Mouse (Mus musculus): ENCODE measurements around the gene Srp54a. TPM values are rescaled to one million over a fixed set of nuclear protein-coding genes. Genes with fewer than 3 reads are reported as not detected.

The Srp54a gene
- 118 TPM for polyA plus RNA-seq (2014; fragmentation: Illumina TruSeq; extraction: RNeasy Lipid Tissue Mini Kit (QIAGEN cat#74804); ENCODE audit: low read depth, low replicate concordance)

GRCm38 (mm10) chr12:55079726-55080600 lies at the start of gene Srp54a, which contains the start of gene 2700097O09Rik:
Gene Srp54a (plus strand): TSS chr12:55080262.
Gene 2700097O09Rik (minus strand): TSS chr12:55080110.

GRCm38 (mm10) chr12:55124242-55124641 lies 44.2 kb downstream of the Srp54a start, which contains the start of gene Fam177a:
Gene Fam177a (plus strand): TSS chr12:55124469.

GRCm38 (mm10) chr12:55154559-55155448 lies 74.7 kb downstream of the Srp54a start, which contains the start of gene Srp54b:
Gene Srp54b (plus strand): TSS chr12:55155104.

Other genes with a start within 250 kb of the Srp54a start
- gene Cfl2, start 217.4 kb upstream of the Srp54a start, polyA plus RNA-seq (2014; fragmentation: Illumina TruSeq; extraction: RNeasy Lipid Tissue Mini Kit (QIAGEN cat#74804); ENCODE audit: low read depth, low replicate concordance) = 455 TPM
- not detected for gene Gm20403, start 93.7 kb upstream of the Srp54a start, polyA plus RNA-seq (2014; fragmentation: Illumina TruSeq; extraction: RNeasy Lipid Tissue Mini Kit (QIAGEN cat#74804); ENCODE audit: low read depth, low replicate concordance)
- gene Baz1a, start 65.9 kb upstream of the Srp54a start, polyA plus RNA-seq (2014; fragmentation: Illumina TruSeq; extraction: RNeasy Lipid Tissue Mini Kit (QIAGEN cat#74804); ENCODE audit: low read depth, low replicate concordance) = 2.6 TPM
- gene 2700097O09Rik, start 152 bp upstream of the Srp54a start, polyA plus RNA-seq (2014; fragmentation: Illumina TruSeq; extraction: RNeasy Lipid Tissue Mini Kit (QIAGEN cat#74804); ENCODE audit: low read depth, low replicate concordance) = 20.9 TPM
- gene Fam177a, start 44.2 kb downstream of the Srp54a start, polyA plus RNA-seq (2014; fragmentation: Illumina TruSeq; extraction: RNeasy Lipid Tissue Mini Kit (QIAGEN cat#74804); ENCODE audit: low read depth, low replicate concordance) = 8.2 TPM
- 40.2 TPM for gene Srp54b, start 74.8 kb downstream of the Srp54a start, polyA plus RNA-seq (2014; fragmentation: Illumina TruSeq; extraction: RNeasy Lipid Tissue Mini Kit (QIAGEN cat#74804); ENCODE audit: low read depth, low replicate concordance)
- gene 1700047I17Rik2, start 119.3 kb downstream of the Srp54a start, polyA plus RNA-seq (2014; fragmentation: Illumina TruSeq; extraction: RNeasy Lipid Tissue Mini Kit (QIAGEN cat#74804); ENCODE audit: low read depth, low replicate concordance) = 7.9 TPM
- gene Srp54c, start 149.9 kb downstream of the Srp54a start, polyA plus RNA-seq (2014; fragmentation: Illumina TruSeq; extraction: RNeasy Lipid Tissue Mini Kit (QIAGEN cat#74804); ENCODE audit: low read depth, low replicate concordance) = 67.8 TPM
- gene 1110008L16Rik, start 219.3 kb downstream of the Srp54a start, polyA plus RNA-seq (2014; fragmentation: Illumina TruSeq; extraction: RNeasy Lipid Tissue Mini Kit (QIAGEN cat#74804); ENCODE audit: low read depth, low replicate concordance) = 9.4 TPM
- 10.3 TPM for gene Ppp2r3c, start 222.7 kb downstream of the Srp54a start, polyA plus RNA-seq (2014; fragmentation: Illumina TruSeq; extraction: RNeasy Lipid Tissue Mini Kit (QIAGEN cat#74804); ENCODE audit: low read depth, low replicate concordance)

All from heart, adult 10 weeks (tissue).